Mouse (Mus musculus): ENCODE results near the gene Map3k12.

DNA sequence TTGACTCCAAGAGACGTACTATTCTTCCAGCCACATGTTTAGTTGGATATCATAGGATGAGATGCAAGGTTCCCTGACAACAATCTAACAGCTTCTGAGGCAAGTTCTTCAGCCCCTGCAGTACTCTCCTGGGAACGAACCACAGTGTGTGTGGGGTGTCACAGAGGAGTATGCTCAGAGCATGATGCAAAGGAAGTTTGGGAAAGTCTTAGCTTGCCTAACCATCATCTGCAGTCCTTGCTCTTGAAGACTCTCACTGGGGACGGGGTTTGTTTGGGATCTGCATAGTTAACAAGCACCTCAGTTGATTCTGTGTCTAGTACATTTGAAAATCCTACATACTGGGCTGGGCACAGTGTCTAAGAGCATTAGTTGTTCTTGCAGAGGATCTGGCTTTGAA is 8.5 kb downstream of the Map3k12 start:
- TF ChIP-seq CTCF (IDR thresholded peaks at IDR 0.05; ENCODE audit: low read depth) (no peak), EP300 (IDR thresholded peaks at IDR 0.05; ENCODE audit: low read depth) (no peak)

All from liver, embryonic 14.5 days (tissue).